Mouse (Mus musculus): Measurements from ENCODE around the gene Ctsk.

Ctsk gene

DNA sequence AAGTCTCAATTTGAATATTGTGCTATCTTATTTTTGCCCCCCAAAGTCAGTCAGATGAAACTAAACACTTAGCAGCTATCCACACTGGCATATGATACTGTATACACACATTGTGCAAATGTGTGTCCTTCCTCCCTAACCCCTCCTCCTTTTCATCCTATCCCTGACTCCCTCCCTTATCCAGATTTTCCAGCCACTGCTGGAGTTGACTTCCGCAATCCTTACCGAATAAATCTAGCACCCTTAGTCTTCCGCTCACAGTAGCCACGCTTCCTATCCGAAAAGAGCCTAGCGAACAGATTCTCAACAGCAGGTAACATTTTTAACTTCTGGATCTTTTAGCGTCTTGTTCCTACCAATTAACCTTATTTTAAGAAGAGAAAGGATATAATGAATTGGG is at the start of gene Ctsk:
TSS of gene Ctsk (plus strand) at position 233 of the 400 bp plus-strand sequence.
- no peak for DNase-seq

DNA sequence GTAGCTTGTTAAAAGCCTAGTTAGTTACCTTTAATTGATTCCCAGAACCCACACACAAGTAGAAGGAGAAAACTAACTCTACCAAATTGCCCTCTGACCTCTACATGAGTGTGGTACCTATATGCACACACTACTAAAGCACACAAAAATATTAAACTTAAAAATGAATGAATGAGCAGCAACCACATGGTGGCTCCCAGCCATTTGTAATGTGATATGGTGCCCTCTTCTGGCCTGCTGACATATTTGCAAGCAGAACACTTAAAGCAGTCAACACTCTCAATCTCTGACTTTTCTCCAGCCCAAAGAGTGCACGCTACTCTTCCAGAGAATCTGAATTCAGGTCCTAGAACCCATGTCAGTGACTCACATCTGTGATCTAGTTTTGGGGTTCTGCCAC is 48.6 kb upstream of the Ctsk start:
- DNase-seq, result peak; percentile 33 to 71

DNA sequence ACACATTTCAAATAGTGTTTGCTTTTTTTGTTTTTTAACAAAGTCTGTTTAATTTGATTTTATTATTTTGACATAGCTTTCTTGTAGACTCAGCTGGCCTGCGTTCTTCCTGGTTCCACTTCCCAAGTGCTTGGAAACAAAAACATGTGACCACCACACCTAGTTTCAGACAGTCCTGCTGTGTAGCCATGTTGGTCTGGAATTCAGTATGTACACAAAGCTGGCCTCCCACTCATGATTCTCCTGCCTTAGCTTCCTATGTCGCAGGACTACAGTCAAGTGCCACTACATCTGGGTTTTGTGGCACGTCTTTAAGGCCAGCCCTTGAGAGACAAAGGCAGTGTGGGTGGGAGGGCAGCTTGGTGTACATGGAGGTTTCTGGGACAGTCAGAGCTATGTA is 48.1 kb upstream of the Ctsk start:
- no peak for DNase-seq

DNA sequence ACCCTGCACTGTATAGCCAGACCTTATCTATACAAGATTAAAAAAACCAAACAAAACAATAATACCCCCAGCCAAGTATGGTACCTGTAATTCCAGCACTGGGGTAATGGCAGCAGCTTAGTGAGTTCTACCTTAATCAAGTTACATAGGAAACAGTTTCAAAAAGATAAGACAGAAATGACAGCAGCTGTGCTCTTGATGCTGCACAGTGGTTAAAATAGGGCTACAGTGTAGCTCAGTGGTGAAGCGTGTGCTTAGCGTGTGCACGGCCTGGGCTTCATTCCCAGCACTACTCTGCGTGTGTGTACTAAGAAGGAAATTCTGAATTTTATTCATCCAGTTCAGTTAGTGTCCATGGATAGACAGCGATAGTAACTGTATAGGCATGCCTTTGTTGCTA is 42.7 kb upstream of the Ctsk start:
- no peak for DNase-seq

DNA sequence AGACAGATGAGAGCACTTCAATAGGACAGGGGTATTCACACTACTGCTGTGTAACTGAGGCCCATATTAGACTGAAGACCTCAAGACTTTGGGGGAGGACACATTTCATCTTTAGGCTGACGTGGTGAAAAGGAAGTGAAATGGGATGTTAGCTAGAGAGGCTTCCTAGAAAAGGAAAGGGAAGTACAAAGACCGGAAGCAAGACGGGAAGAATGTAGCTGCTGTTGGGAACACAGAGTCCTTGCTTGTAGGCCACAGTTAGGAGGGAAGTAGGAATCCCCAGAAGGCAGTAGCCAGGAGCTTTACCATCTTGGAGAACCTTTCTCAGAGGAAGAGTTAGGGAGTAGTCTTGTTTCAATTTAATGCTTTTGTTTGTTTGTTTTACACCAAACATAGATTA is 41.3 kb upstream of the Ctsk start:
- DNase-seq, result peak in 1 of 2 experiments; percentile 28

DNA sequence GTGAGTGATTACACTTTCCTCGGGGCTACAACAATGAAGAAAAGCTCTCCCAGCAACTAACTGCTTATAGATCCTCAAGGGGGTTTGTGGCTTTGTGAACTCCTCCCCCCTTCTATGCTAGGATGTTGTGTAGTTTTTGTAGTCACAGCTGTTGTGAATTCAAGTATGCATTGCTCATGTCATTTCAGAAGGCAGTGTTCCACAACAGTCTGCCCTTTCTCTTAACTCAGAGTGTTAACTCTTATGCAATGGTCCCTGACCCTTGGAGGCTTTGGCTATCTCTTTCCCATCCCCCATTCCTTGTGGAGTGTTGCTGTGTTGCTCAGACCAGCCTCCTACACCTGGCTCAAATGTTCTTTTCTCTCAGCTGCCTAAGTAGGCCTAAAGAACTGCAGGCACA is 39.7 kb upstream of the Ctsk start:
- DNase-seq, result no peak

DNA sequence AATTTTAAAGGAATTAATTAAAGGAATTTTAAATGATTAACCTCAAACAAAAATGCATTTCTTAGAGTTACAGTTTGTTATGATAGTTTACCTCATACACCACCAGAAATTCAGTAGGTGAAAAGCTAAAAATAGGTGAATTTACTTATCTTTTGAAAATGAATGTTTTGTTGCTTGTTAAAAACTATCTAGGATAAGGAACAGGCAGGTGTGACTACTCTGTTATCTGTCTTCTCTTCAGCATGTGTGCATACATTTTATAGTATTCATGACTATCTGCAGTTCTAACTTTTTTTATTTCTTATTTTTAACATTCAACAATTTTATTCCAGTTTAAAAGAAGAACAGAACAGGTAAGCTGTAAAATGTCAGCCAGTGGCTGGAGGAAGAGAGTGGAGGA is 35.2 kb upstream of the Ctsk start:
- DNase-seq, result no peak

DNA sequence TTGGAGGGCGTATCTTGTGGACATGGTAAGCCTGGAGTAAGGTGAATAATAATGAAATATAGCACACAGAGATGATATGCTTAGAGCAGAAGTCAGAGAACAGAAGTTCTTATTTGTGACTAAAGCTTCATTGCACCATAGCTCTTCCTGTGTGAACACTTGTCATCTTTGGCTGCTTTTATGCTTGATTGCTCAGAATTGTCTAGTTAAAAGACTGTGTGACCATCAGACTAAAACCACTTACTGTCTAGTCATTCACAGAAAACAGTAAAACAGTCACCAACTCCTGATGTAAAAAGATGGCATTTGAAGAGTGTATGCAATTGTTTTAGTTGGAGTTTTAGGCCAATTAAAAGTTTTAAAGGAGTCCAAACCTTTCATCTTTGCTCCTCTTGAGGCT is 20.1 kb upstream of the Ctsk start:
- no peak for DNase-seq

DNA sequence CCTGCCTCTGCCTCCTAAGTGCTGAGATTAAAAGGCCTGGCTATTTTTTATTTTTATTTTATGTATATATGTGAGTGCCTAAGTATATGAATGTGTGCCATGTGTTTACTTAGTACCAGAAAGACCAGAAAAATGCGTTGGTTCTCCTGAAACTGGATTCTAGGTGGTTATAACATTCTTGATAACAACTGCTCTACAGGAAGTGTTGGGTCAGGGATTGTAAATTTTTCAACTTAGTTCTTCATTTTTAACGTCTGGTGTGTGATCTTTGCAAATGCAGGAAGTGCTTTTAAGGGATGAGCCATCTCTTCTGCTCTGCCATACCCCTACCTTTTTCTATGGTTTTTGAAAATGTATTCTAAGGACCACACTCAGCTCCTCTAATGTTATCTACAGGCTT is 12.6 kb upstream of the Ctsk start:
- DNase-seq, result no peak

DNA sequence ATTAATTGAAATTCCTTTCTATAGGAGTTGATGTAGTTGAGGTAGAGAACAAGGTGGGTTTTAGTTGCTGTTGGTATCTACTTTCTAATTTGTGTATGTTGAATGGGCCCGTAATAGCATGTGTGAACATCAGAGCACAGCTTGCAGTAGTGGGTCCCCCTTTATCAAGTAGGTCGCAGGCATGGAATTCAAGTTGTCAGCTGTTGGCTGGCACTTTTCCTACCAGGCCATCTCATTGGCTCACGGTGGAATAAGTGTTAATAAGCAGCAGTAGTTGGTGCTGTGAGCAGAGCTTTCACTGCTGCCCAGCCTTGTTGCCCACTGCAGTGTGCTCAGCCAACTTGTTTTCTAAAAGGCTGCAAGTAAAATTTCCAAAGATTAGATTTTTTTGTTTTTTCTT is 10.4 kb upstream of the Ctsk start:
- DNase-seq, result no peak

DNA sequence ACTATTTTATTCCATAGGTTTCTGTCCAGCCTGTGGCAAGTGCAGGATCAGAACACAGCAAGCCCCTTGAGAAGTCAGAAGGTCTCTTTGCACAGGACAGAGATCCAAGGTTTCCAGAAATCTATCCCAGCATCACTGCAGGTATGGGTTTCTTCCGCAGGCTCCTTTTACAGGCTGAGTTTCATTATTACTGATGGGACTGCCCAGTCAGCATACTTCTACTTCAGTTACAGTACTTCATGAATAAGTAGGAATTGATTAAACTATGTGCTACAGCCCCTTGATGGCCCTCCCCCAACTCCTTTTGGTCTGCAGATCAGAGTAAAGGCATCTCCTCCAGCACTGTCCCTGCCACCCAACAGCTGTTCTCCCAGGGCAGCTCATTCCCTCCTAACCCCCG is 8.8 kb upstream of the Ctsk start:
- DNase-seq, result no peak

DNA sequence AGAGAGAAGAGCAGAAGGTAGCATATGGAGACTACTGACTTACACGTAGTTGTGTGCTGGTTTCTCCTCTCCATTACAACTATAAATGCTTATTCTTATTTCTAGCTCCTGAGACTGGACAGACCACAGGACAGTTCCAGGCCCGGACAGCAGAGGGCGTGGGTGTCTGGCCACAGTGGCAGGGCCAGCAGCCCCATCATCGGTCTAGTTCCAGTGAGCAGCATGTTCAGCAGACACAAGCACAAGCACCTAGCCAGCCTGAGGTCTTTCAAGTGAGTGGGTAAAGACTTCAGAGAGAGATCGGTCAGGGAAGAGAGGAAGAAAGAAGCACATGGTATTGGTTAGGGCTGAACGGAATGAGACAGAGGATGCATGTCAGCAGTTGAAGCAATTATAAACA is 4.7 kb upstream of the Ctsk start:
- DNase-seq, result peak; percentile 26 to 77

DNA sequence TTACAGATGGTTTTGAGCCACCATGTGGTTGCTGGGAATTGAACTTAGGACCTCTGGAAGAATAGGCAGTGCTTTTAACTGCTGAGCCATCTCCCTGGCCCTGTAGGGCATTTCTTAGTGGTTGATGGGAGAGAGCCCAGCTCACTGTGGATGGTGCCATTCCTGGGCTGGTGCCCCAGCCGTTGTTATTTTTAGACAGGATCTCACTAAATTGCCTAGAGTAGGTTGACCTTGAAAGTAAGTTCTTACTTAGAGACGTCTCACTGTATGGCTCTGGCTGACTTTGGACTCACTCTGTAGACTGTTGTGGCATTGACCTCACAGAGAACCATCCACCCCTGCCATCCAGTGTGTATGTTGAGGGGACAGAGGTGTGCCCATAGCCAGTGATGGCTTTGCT is 827 bp upstream of the Ctsk start:
- DNase-seq, result no peak

DNA sequence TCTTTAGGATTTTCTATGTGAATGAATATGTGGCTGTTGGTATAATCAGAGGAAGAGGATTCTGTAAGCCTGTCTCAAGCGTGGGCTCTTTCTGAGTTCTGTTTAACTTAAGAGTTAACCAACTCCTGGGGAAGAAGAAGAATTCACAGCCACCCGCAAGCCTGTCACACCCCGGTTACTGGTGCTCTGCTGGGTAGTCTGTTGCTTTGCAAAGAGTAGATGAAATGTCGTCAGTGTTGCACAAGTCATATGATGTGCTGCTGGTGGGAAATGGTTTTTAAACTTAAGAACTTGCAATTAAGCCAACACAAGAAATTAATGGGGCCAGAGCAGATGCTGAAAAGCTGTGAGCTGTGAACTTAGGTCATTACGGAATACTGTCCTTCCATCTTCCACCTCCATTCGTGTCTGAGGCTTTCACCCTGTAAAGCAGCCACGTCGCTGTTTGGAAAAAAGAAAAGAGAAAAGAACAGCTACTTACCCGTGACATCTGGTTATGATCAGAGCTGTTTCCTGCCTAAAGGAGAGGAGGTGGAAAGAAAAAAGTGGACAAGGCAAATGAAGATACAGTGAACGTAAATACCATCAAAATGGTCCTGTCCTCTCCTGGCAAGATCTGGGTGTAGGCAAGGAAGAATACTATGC is 562 bp downstream of the Ctsk start:
- no peak for DNase-seq

DNA sequence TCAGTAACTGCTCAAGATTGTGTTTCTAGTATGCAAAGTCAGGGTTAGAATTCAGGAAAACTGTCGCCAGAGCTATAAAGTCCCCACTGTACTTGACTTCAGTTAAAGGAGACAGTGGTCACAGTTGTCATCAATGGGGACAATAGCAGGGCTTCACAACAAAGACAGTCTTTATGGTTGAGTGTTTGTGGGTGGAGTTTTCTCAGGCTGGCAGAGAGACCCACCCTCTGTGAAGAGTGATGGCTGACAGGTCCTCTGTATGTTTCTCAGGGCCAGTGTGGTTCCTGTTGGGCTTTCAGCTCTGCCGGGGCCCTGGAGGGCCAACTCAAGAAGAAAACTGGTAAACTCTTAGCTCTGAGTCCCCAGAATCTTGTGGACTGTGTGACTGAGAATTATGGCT is 3.3 kb downstream of the Ctsk start:
- DNase-seq, result no peak

DNA sequence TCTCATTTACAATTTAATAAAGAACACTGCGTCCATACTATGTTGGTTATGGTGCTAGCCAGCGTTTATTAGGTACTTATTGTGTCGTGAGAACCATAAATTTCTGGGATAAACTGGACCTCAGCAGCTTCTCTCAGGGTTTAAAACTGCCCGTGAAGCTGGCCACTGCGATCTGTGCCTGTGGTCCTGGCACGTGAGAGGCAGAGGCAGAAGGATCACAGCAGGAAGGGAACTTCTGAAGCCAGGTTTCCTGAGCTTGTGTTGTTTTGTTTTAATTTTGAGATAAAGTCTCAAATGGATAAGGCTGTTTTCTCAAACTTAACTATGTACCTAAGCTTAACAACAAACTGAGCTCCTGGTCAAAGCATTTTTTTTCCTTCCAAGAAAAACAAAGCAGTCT is 10.3 kb downstream of the Ctsk start:
- DNase-seq, result no peak

DNA sequence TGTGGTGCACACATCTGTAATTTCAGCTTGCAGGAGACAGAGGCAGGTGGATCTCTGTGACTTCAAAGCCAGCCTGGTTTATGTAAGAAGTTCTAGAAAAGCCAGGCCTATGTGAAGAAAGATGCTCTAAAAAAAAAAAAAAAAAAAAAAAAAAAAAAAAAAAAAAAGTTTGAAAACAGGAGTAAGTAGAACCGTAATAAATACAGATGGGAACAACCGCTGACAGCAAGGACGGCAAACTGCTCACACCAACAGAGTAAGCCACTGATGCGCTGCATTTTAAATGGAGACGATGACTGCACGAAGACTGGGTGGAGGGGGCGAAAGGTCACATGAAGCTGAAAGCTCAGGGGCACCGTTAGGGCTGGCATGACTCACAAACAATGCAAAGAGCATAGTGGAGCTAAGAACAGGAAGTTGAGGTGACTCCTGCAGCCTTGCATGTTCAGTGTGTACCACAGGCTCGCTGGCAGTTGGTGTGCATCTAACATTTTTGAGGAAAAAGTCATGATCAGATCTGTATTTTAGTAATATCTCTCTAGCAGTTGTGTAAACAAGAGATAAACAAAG is 12.6 kb downstream of the Ctsk start:
- no peak for DNase-seq

DNA sequence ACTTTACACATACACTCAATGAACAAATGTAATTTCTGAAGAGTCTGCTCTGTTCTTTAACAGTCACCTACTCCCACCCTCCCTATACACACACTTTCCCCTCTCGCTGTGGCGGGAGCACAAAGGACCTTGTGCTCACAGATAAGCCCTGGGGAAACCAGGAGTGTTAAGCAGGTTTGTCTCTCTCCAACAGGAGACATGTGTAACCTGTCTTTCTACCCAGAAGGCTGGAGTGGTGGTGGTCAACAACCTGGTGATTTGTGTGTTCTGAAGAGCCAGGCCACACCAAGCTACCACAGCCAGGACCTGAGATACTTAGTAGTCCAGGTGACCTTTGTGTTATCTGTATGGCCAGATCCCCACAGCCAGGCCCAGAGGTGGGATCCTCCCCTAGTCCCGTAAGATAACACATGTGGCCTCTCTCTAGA is 17.6 kb downstream of the Ctsk start:
- no peak for DNase-seq

DNA sequence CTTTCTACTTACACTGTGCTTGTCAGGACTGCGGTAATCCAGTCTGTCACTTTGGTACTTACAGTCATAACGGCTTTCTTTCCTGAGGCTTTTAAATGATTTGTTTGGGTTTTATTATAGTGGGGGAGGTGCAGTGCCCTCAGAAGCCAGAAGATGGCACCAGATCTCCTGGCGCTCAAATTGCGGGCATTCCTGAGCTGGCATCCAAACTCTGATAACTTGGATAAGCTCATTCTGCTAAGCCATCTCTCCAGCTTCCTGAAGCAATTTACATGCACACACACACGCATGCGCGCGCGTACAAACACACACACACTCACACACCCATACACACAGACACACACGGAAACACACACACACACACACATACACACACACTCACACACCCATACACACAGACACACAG is 18.4 kb downstream of the Ctsk start:
- DNase-seq, result peak; percentile 63 to 83

DNA sequence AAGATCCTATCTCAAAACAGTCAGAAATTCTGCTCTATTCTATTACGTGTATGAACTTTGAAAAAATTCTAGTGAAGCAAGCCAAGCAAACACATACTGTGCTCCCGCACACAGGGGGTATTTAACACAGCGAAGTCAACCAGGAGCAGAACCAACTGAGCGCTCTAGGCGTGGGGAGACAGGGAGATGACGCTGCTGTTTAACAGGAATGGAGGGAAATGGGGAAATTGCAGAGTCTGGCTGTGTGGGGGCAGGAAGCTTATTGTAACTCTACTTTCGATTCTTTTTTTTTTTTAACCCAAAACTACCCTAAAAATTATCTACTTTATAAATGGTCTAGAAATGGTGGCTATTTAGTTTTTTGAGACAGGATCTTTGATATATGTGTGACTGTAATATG is 19.8 kb downstream of the Ctsk start:
- no peak for DNase-seq

DNA sequence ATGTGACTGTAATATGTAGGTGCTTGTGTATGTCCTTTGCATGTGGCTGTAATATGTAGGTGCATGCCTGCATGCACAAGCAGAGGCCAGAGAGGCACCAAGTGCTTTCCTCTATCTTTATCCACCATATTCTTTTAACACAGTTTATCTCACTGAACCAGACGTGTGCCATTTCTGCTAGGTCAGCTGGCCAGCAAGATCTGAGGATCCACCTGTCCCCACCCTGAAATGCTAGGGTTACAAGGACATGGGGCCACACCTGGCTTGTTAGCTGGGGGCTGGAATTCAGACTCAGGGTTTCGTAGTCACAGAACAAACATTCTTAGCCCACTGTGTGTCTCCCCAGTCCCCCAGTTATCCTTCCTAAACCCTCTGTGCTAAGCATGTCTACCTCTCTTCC is 20.3 kb downstream of the Ctsk start:
- no peak for DNase-seq

DNA sequence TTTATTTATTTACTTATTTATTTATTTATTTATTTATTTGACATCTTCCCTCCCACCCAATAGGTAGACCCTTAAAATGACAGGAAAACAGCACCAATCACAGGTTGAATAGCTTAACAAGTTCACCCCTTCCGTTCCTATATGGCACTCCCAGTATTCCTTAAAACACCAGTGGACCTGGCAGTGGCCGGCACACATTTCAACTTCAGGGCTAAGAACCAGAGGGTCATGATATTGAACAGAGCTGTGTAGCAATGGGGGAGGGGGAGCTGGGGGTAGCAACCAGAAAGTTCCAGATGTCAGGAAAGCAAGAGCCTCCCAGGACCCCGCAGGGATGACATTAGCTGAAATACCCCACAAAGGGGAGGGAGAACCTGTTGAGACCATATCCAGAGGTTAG is 21.0 kb downstream of the Ctsk start:
- no peak for DNase-seq

DNA sequence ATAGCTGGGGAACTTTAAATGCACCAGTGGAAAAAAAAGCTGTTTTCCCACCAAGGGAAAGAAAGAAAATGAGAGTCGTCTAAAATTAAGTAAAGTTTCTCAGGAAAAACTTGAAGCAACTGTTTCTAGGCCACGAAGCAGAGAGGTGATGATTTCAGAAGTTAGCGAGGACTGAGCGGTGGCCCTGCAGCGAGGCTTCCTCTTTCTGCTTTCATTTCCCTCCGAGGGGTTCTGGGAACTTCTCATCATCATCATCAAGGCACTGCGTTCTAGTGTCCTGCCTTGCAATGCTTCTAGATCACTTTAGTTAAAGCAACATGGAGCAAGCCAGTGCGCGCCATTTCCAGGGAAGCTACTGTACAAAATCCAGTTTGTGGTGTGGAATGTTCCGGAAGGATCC is 22.1 kb downstream of the Ctsk start:
- no peak for DNase-seq

DNA sequence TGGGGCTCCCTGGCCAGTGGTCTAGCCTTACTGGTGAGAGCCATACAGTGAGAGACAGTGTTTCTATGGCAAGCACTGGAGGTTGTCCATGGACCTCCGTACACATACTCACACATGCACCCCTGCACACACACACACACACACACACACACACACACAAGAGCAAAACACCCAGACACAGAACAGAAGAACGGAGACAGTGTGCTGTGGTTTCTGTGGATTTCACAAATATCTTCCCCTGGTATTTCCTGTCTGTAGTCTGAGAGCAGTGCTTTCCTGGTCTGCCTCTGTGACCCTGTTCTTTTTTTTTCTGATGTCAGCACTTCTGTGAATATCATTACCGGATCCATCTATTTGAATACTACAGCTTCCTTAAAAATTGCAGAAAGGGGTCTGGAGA is 24.6 kb downstream of the Ctsk start:
- peak; percentile 23 to 27 for DNase-seq

DNA sequence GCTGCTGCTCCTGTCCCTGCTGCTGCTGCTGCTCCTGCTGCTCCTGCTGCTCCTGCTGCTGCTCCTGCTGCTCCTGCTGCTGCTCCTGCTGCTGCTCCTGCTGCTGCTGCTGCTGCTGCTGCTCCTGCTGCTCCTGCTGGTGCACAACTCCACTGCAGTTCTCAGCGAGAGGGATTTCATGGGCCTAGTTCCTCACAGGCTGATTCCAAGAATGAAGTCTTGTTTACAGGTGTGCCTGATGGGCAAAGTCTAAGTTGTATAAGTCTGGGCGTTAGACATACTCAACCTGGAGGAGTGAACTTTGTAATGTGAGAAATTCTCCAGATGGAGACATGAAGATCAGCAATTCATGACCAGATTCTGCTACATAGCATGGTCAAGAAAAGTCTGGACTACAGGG is 25.6 kb downstream of the Ctsk start:
- peak; percentile 31 to 34 for DNase-seq
